Mouse (Mus musculus) cortical plate, adult 2 months (tissue): ENCODE results near the gene Olfr1298.

ENCODE experiments used
- CTCF ChIP-seq: fragments of 200-500 bp; IDR thresholded peaks from 2 replicates; pipeline ENCODE4 v1.5.1; 2011; ENCODE audit warnings: mild to moderate bottlenecking, control low read depth, low read length; ENCODE audit not compliant: insufficient read depth; ENCODE audit errors: extremely low read depth
- POLR2A ChIP-seq: fragments of 200-500 bp; IDR thresholded peaks from 2 replicates; pipeline ENCODE4 v1.6.1; 2011; ENCODE audit warnings: mild to moderate bottlenecking, low read length, control low read depth; ENCODE audit not compliant: insufficient read depth; ENCODE audit errors: extremely low read depth

GRCm38 (mm10) chr2:111649101-111649500 lies at the start of gene Olfr1298:
- TF ChIP-seq CTCF (no peak), POLR2A (no peak)
